Mouse (Mus musculus): ENCODE data around the gene Ctf2. TPM values are rescaled to one million over a fixed set of nuclear protein-coding genes. Genes with fewer than 3 reads are reported as not detected.

Gene Ctf2
- polyA plus RNA-seq, 1 experiment from 2014 or later = 0.12 TPM

- H3K9ac ChIP-seq (ENCODE audit: low read depth, low read length) = peak overlapping the region; percentile 83; the same call in 1 of the 2 replicates
Measured at GRCm38 (mm10) chr7:127709261-127709979, 22.5 kb downstream of the Ctf2 start.

GRCm38 (mm10) chr7:127708207-127709078 lies 23.5 kb downstream of the Ctf2 start, which contains the start of gene Bcl7c:
Bcl7c (minus strand) TSS chr7:127708933.
- H3K27me3 ChIP-seq (replicated peaks; ENCODE audit: control insufficient read depth, insufficient read depth, low read length) = no peaks in the 10 kb centered on the region
- no peaks in the 10 kb centered on the region for H3K9me3 ChIP-seq (ENCODE audit: control insufficient read depth, low read length)
- H3K9ac ChIP-seq (ENCODE audit: low read depth, low read length) = peak within 1 kb of the TSS; percentile 83
- peaks cover 4% of the 10 kb centered on the region; the same call in 1 of the 2 replicates for H3K36me3 ChIP-seq (ENCODE audit: control insufficient read depth, insufficient read depth, low read length)
- H3K27ac ChIP-seq (ENCODE audit: low read length) = peak within 1 kb of the TSS; percentile 97
- peak; percentile 89 for ATAC-seq
- peak within 1 kb of the TSS; percentile 74 for H3K4me3 ChIP-seq (ENCODE audit: low read length)
- peaks cover 33% of the 10 kb centered on the region for H3K4me1 ChIP-seq (ENCODE audit: control insufficient read depth, insufficient read depth, low read length)
- under 1% methylated on average over 83 of the region's 90 CpGs for WGBS
- peak within 1 kb of the TSS; percentile 79 for H3K4me2 ChIP-seq (ENCODE audit: low read depth, low read length)

More at GRCm38 (mm10) chr7:127709261-127709979, 22.5 kb downstream of the Ctf2 start:
- Histone ChIP-seq H3K4me1 (ENCODE audit: control insufficient read depth, insufficient read depth, low read length) (peaks cover 36% of the 10 kb centered on the region), H3K27ac (ENCODE audit: low read length) (peak overlapping the region; percentile 97; the same call in 1 of the 2 replicates), H3K4me2 (ENCODE audit: low read depth, low read length) (peak overlapping the region; percentile 79), H3K27me3 (replicated peaks; ENCODE audit: control insufficient read depth, insufficient read depth, low read length) (no peaks in the 10 kb centered on the region), H3K9me3 (ENCODE audit: control insufficient read depth, low read length) (no peaks in the 10 kb centered on the region), H3K4me3 (ENCODE audit: low read length) (peak overlapping the region; percentile 74), H3K36me3 (ENCODE audit: control insufficient read depth, insufficient read depth, low read length) (no peaks in the 10 kb centered on the region)
- ATAC-seq = no peak
- 74% methylated on average over 5 of the region's 5 CpGs for WGBS

GRCm38 (mm10) chr7:127707957-127708206 lies 24.1 kb downstream of the Ctf2 start:
- Histone ChIP-seq H3K4me3 (ENCODE audit: low read length) (peak overlapping the region; percentile 74), H3K4me2 (ENCODE audit: low read depth, low read length) (peak overlapping the region; percentile 79), H3K9me3 (ENCODE audit: control insufficient read depth, low read length) (no peaks in the 10 kb centered on the region), H3K27ac (ENCODE audit: low read length) (peak overlapping the region; percentile 97), H3K36me3 (ENCODE audit: control insufficient read depth, insufficient read depth, low read length) (peaks cover 4% of the 10 kb centered on the region; the same call in 1 of the 2 replicates), H3K27me3 (replicated peaks; ENCODE audit: control insufficient read depth, insufficient read depth, low read length) (no peaks in the 10 kb centered on the region), H3K9ac (ENCODE audit: low read depth, low read length) (peak overlapping the region; percentile 83), H3K4me1 (ENCODE audit: control insufficient read depth, insufficient read depth, low read length) (peaks cover 28% of the 10 kb centered on the region)
- 2% methylated on average over 5 of the region's 5 CpGs for WGBS
- no peak for ATAC-seq

GRCm38 (mm10) chr7:127707045-127707956 lies 24.7 kb downstream of the Ctf2 start:
- H3K4me3 ChIP-seq (ENCODE audit: low read length) = peak overlapping the region; percentile 74
- no peaks in the 10 kb centered on the region for H3K9me3 ChIP-seq (ENCODE audit: control insufficient read depth, low read length)
- 26% methylated on average over 22 of the region's 22 CpGs for WGBS
- ATAC-seq = no peak
- peak overlapping the region; percentile 79 for H3K4me2 ChIP-seq (ENCODE audit: low read depth, low read length)
- peaks cover 23% of the 10 kb centered on the region for H3K4me1 ChIP-seq (ENCODE audit: control insufficient read depth, insufficient read depth, low read length)
- no peaks in the 10 kb centered on the region for H3K27me3 ChIP-seq (replicated peaks; ENCODE audit: control insufficient read depth, insufficient read depth, low read length)
- peak overlapping the region; percentile 97 for H3K27ac ChIP-seq (ENCODE audit: low read length)
- H3K36me3 ChIP-seq (ENCODE audit: control insufficient read depth, insufficient read depth, low read length) = peaks cover 4% of the 10 kb centered on the region; the same call in 1 of the 2 replicates
- peak overlapping the region; percentile 83 for H3K9ac ChIP-seq (ENCODE audit: low read depth, low read length)

- no peak overlapping the region for H3K27ac ChIP-seq (ENCODE audit: low read length)
- no peak for ATAC-seq
- no peaks in the 10 kb centered on the region for H3K9me3 ChIP-seq (ENCODE audit: control insufficient read depth, low read length)
- no peak overlapping the region for H3K4me2 ChIP-seq (ENCODE audit: low read depth, low read length)
- peaks cover 14% of the 10 kb centered on the region for H3K4me1 ChIP-seq (ENCODE audit: control insufficient read depth, insufficient read depth, low read length)
- H3K36me3 ChIP-seq (ENCODE audit: control insufficient read depth, insufficient read depth, low read length) = peaks cover 4% of the 10 kb centered on the region; the same call in 1 of the 2 replicates
- H3K9ac ChIP-seq (ENCODE audit: low read depth, low read length) = no peak overlapping the region
- no peaks in the 10 kb centered on the region for H3K27me3 ChIP-seq (replicated peaks; ENCODE audit: control insufficient read depth, insufficient read depth, low read length)
- H3K4me3 ChIP-seq (ENCODE audit: low read length) = no peak overlapping the region
- WGBS = 76% methylated on average over 4 of the region's 4 CpGs
Measured at GRCm38 (mm10) chr7:127705706-127706105, 26.3 kb downstream of the Ctf2 start.

GRCm38 (mm10) chr7:127704598-127704997 lies 27.4 kb downstream of the Ctf2 start:
- peaks cover 13% of the 10 kb centered on the region for H3K4me1 ChIP-seq (ENCODE audit: control insufficient read depth, insufficient read depth, low read length)
- no peaks in the 10 kb centered on the region for H3K27me3 ChIP-seq (replicated peaks; ENCODE audit: control insufficient read depth, insufficient read depth, low read length)
- H3K36me3 ChIP-seq (ENCODE audit: control insufficient read depth, insufficient read depth, low read length) = peaks cover 4% of the 10 kb centered on the region; the same call in 1 of the 2 replicates
- no peaks in the 10 kb centered on the region for H3K9me3 ChIP-seq (ENCODE audit: control insufficient read depth, low read length)
- H3K9ac ChIP-seq (ENCODE audit: low read depth, low read length) = no peak overlapping the region
- no peak overlapping the region for H3K27ac ChIP-seq (ENCODE audit: low read length)
- no peak overlapping the region for H3K4me3 ChIP-seq (ENCODE audit: low read length)
- WGBS = 81% methylated on average over 6 of the region's 6 CpGs
- no peak for ATAC-seq
- no peak overlapping the region for H3K4me2 ChIP-seq (ENCODE audit: low read depth, low read length)

- H3K27ac ChIP-seq (ENCODE audit: low read length) = no peak overlapping the region
Measured at GRCm38 (mm10) chr7:127703561-127704178, 28.3 kb downstream of the Ctf2 start.

GRCm38 (mm10) chr7:127700712-127701331 lies 31.1 kb downstream of the Ctf2 start:
- 83% methylated on average over 3 of the region's 3 CpGs for WGBS
- Histone ChIP-seq H3K9ac (ENCODE audit: low read depth, low read length) (no peak overlapping the region), H3K27me3 (replicated peaks; ENCODE audit: control insufficient read depth, insufficient read depth, low read length) (no peaks in the 10 kb centered on the region), H3K4me2 (ENCODE audit: low read depth, low read length) (no peak overlapping the region), H3K36me3 (ENCODE audit: control insufficient read depth, insufficient read depth, low read length) (peaks cover 4% of the 10 kb centered on the region; the same call in 1 of the 2 replicates), H3K27ac (ENCODE audit: low read length) (no peak overlapping the region), H3K4me1 (ENCODE audit: control insufficient read depth, insufficient read depth, low read length) (no peaks in the 10 kb centered on the region), H3K9me3 (ENCODE audit: control insufficient read depth, low read length) (no peaks in the 10 kb centered on the region), H3K4me3 (ENCODE audit: low read length) (no peak overlapping the region)
- no peak for ATAC-seq

More at GRCm38 (mm10) chr7:127703561-127704178, 28.3 kb downstream of the Ctf2 start:
- no peaks in the 10 kb centered on the region for H3K9me3 ChIP-seq (ENCODE audit: control insufficient read depth, low read length)
- H3K9ac ChIP-seq (ENCODE audit: low read depth, low read length) = no peak overlapping the region
- no peak overlapping the region for H3K4me2 ChIP-seq (ENCODE audit: low read depth, low read length)
- no peak overlapping the region for H3K4me3 ChIP-seq (ENCODE audit: low read length)
- H3K36me3 ChIP-seq (ENCODE audit: control insufficient read depth, insufficient read depth, low read length) = peaks cover 4% of the 10 kb centered on the region; the same call in 1 of the 2 replicates
- peaks cover 6% of the 10 kb centered on the region for H3K4me1 ChIP-seq (ENCODE audit: control insufficient read depth, insufficient read depth, low read length)
- no peak for ATAC-seq
- WGBS = 88% methylated on average over 8 of the region's 8 CpGs
- no peaks in the 10 kb centered on the region for H3K27me3 ChIP-seq (replicated peaks; ENCODE audit: control insufficient read depth, insufficient read depth, low read length)
